Mouse (Mus musculus): ENCODE measurements at regions not wholly inside any gene's neighbourhood (a gene's known extent, or its start where the extent isn't known, plus 50 kb on each side); places are given as distances from the start of the nearest gene placed in this dataset.

- Histone ChIP-seq H3K4me3 (ENCODE audit: low read depth, low read length) (no peak overlapping the region), H3K4me2 (replicated peaks; ENCODE audit: low read depth, low read length) (no peak overlapping the region), H3K9me3 (ENCODE audit: control insufficient read depth, low read length) (no peaks in the 10 kb centered on the region), H3K27me3 (ENCODE audit: control insufficient read depth, insufficient read depth, low read length) (no peaks in the 10 kb centered on the region), H3K4me1 (replicated peaks; ENCODE audit: control insufficient read depth, insufficient read depth, low read length) (no peaks in the 10 kb centered on the region), H3K36me3 (ENCODE audit: control insufficient read depth, insufficient read depth, low read length) (no peaks in the 10 kb centered on the region), H3K27ac (ENCODE audit: low read depth, low read length) (no peak overlapping the region), H3K9ac (ENCODE audit: low read depth, low read length) (no peak overlapping the region)
- ATAC-seq (ENCODE audit: low FRiP score) = no peak
- no peak for DNase-seq (ENCODE audit: low spot score)
- WGBS = 90% methylated on average over 10 of the region's 10 CpGs
These were observed 184.9 kb upstream of the Ccdc122 start for GRCm38 (mm10) chr14:76851473-76852214.

DNA sequence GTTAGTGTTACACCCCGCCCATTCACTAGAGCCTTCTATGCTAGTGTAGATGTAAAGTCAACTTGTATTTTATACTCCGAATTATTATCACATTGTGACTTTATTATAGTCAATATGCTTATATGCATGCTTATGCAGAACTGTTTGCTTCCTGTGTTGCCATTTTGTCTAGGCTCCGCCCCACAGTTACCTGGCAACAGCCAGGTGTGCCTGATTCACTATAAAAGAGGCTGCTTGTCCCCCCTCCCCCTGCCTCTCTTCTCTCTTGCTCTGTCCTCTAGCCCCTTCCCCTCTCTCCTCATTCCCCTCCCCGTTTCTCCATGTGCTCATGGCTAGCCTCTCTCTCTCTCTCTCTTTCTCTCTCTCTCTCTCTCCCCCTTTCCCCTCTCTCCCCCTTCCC, 185.9 kb upstream of the Ccdc122 start:
- Histone ChIP-seq H3K36me3 (ENCODE audit: control insufficient read depth, insufficient read depth, low read length) (no peaks in the 10 kb centered on the region), H3K9ac (ENCODE audit: low read depth, low read length) (no peak overlapping the region), H3K27me3 (ENCODE audit: control insufficient read depth, insufficient read depth, low read length) (no peaks in the 10 kb centered on the region), H3K27ac (ENCODE audit: low read depth, low read length) (no peak overlapping the region), H3K4me2 (replicated peaks; ENCODE audit: low read depth, low read length) (no peak overlapping the region), H3K4me1 (replicated peaks; ENCODE audit: control insufficient read depth, insufficient read depth, low read length) (no peaks in the 10 kb centered on the region), H3K9me3 (ENCODE audit: control insufficient read depth, low read length) (no peaks in the 10 kb centered on the region), H3K4me3 (ENCODE audit: low read depth, low read length) (no peak overlapping the region)
- WGBS = 85% methylated on average over 4 of the region's 4 CpGs
- DNase-seq (ENCODE audit: low spot score) (no peak), ATAC-seq (ENCODE audit: low FRiP score) (no peak)

DNA sequence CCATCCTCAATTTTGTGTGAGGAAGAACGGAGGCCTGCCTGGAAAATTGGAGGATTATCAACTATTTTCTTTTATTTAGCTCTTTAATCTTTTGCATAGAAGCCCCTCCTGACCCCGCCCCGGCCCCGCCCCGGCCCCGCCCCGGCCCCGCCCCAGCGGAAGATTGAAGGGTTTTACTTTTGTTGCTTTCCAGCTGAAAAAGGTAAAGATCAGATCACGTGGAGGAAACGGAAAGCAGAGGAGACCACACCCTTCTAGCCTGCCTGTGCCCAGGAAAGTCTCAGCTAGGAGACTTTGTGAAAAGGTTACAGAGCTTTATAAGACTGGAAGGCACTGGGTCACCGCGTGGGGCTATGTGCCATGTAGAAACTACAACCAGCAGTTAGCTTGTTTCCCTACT, 186.5 kb upstream of the Ccdc122 start:
- Histone ChIP-seq H3K9ac (ENCODE audit: low read depth, low read length) (no peak overlapping the region), H3K27ac (ENCODE audit: low read depth, low read length) (no peak overlapping the region), H3K4me2 (replicated peaks; ENCODE audit: low read depth, low read length) (no peak overlapping the region), H3K4me3 (ENCODE audit: low read depth, low read length) (no peak overlapping the region), H3K4me1 (replicated peaks; ENCODE audit: control insufficient read depth, insufficient read depth, low read length) (no peaks in the 10 kb centered on the region), H3K27me3 (ENCODE audit: control insufficient read depth, insufficient read depth, low read length) (no peaks in the 10 kb centered on the region), H3K36me3 (ENCODE audit: control insufficient read depth, insufficient read depth, low read length) (no peaks in the 10 kb centered on the region), H3K9me3 (ENCODE audit: control insufficient read depth, low read length) (no peaks in the 10 kb centered on the region)
- no peak for DNase-seq (ENCODE audit: low spot score)
- WGBS = 42% methylated on average over 13 of the region's 13 CpGs
- ATAC-seq (ENCODE audit: low FRiP score) = no peak

GRCm38 (mm10) chr14:76849636-76850035, 186.9 kb upstream of the Ccdc122 start:
- no peak overlapping the region for H3K9ac ChIP-seq (ENCODE audit: low read depth, low read length)
- H3K4me1 ChIP-seq (replicated peaks; ENCODE audit: control insufficient read depth, insufficient read depth, low read length) = no peaks in the 10 kb centered on the region
- H3K27ac ChIP-seq (ENCODE audit: low read depth, low read length) = no peak overlapping the region
- ATAC-seq (ENCODE audit: low FRiP score) (no peak), DNase-seq (ENCODE audit: low spot score) (no peak)
- no peak overlapping the region for H3K4me3 ChIP-seq (ENCODE audit: low read depth, low read length)
- H3K9me3 ChIP-seq (ENCODE audit: control insufficient read depth, low read length) = no peaks in the 10 kb centered on the region
- WGBS = 74% methylated on average over 6 of the region's 6 CpGs
- no peak overlapping the region for H3K4me2 ChIP-seq (replicated peaks; ENCODE audit: low read depth, low read length)
- no peaks in the 10 kb centered on the region for H3K36me3 ChIP-seq (ENCODE audit: control insufficient read depth, insufficient read depth, low read length)
- no peaks in the 10 kb centered on the region for H3K27me3 ChIP-seq (ENCODE audit: control insufficient read depth, insufficient read depth, low read length)

DNA sequence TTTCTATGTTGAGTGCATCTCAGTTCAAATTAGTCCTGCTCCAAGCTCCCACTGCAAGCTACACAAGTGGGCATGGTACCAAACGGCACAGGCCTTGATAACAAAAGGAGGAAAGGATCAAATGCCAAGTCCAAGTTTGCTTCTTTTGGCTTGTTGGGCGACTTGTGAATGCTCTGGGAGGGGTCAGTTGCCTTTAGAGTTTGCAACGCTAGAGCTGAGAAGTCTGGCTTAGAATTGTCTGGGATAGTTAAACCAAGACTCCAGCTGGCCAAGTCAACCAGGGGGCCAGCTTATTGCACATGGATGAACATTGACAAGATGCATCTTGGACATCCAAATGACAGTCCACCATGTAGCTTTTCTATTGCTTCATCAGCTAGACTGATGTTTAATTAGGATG, 187.5 kb upstream of the Ccdc122 start:
- 80% methylated on average over 3 of the region's 3 CpGs for WGBS
- Histone ChIP-seq H3K27me3 (ENCODE audit: control insufficient read depth, insufficient read depth, low read length) (no peaks in the 10 kb centered on the region), H3K36me3 (ENCODE audit: control insufficient read depth, insufficient read depth, low read length) (no peaks in the 10 kb centered on the region), H3K9me3 (ENCODE audit: control insufficient read depth, low read length) (no peaks in the 10 kb centered on the region), H3K4me2 (replicated peaks; ENCODE audit: low read depth, low read length) (no peak overlapping the region), H3K27ac (ENCODE audit: low read depth, low read length) (no peak overlapping the region), H3K4me3 (ENCODE audit: low read depth, low read length) (no peak overlapping the region), H3K9ac (ENCODE audit: low read depth, low read length) (no peak overlapping the region), H3K4me1 (replicated peaks; ENCODE audit: control insufficient read depth, insufficient read depth, low read length) (no peaks in the 10 kb centered on the region)
- DNase-seq (ENCODE audit: low spot score) = no peak
- no peak for ATAC-seq (ENCODE audit: low FRiP score)

GRCm38 (mm10) chr14:76845706-76846105, 190.9 kb upstream of the Ccdc122 start:
- DNase-seq (ENCODE audit: low spot score) = no peak

DNA sequence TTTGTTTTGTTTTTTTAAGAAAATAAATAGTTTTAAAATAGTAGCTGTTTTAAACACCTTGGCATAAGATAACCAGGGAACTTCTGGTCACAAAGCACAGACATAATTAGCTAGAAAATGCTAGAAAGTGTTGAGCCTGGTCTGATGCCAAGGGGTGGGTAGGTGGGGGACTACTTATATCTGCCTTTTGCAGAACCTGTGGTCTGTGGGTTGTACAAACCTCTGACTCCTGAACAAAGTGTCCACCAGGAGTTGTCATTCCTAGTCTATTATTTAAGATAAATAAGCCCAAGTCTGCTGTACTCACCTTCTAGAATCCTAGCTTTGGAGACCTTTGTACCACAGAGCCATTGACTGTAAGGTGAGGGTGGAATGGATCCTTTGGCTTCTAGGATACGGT, 191.9 kb upstream of the Ccdc122 start:
- 95% methylated on average over 1 of the region's 1 CpGs for WGBS

More at GRCm38 (mm10) chr14:76845706-76846105, 190.9 kb upstream of the Ccdc122 start:
- WGBS = 84% methylated on average over 3 of the region's 3 CpGs
- no peak overlapping the region for H3K27ac ChIP-seq (ENCODE audit: low read depth, low read length)
- no peaks in the 10 kb centered on the region for H3K36me3 ChIP-seq (ENCODE audit: control insufficient read depth, insufficient read depth, low read length)
- no peaks in the 10 kb centered on the region for H3K4me1 ChIP-seq (replicated peaks; ENCODE audit: control insufficient read depth, insufficient read depth, low read length)
- H3K9ac ChIP-seq (ENCODE audit: low read depth, low read length) = no peak overlapping the region
- H3K4me2 ChIP-seq (replicated peaks; ENCODE audit: low read depth, low read length) = no peak overlapping the region
- no peaks in the 10 kb centered on the region for H3K27me3 ChIP-seq (ENCODE audit: control insufficient read depth, insufficient read depth, low read length)
- no peak overlapping the region for H3K4me3 ChIP-seq (ENCODE audit: low read depth, low read length)
- no peak for ATAC-seq (ENCODE audit: low FRiP score)
- no peaks in the 10 kb centered on the region for H3K9me3 ChIP-seq (ENCODE audit: control insufficient read depth, low read length)

DNA sequence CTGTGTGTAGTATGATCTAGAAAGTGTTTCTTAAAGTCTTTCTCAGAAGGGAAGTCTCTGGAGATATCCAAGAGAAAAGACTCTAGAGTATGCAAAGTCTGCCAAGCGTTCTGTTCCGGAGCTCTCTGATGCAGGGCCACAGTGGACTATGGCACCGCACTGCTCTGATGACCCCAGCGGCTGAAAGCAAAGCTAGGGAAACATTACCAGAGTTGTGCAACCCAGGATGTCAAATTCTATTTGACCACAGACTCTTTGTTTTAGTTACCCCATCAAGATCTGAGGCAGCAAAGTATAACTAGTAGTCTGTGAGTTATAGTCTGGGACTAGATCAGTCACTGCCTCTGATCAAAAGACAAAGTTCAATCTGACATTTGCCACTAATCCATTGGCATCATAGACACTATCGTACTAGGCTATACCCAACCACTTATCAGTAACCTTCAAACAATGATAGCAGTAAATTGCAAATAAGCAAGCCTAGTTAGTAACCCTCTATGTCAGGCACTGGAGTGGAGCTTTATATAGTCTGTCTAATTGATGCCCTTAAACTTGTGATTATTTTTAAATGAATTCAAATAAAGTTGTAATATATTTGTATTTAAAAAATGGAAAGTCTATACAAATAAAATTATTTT, 198.9 kb upstream of the Ccdc122 start:
- no peak overlapping the region for H3K9ac ChIP-seq (ENCODE audit: low read depth, low read length)
- 87% methylated on average over 5 of the region's 5 CpGs for WGBS
- DNase-seq (ENCODE audit: low spot score) (no peak), ATAC-seq (ENCODE audit: low FRiP score) (no peak)
- no peak overlapping the region for H3K4me3 ChIP-seq (ENCODE audit: low read depth, low read length)
- no peak overlapping the region for H3K4me2 ChIP-seq (replicated peaks; ENCODE audit: low read depth, low read length)
- H3K4me1 ChIP-seq (replicated peaks; ENCODE audit: control insufficient read depth, insufficient read depth, low read length) = no peaks in the 10 kb centered on the region
- H3K36me3 ChIP-seq (ENCODE audit: control insufficient read depth, insufficient read depth, low read length) = no peaks in the 10 kb centered on the region
- H3K27ac ChIP-seq (ENCODE audit: low read depth, low read length) = no peak overlapping the region
- H3K9me3 ChIP-seq (ENCODE audit: control insufficient read depth, low read length) = no peaks in the 10 kb centered on the region
- H3K27me3 ChIP-seq (ENCODE audit: control insufficient read depth, insufficient read depth, low read length) = no peaks in the 10 kb centered on the region

More for the DNA sequence above, 191.9 kb upstream of the Ccdc122 start:
- no peak overlapping the region for H3K9ac ChIP-seq (ENCODE audit: low read depth, low read length)
- no peaks in the 10 kb centered on the region for H3K9me3 ChIP-seq (ENCODE audit: control insufficient read depth, low read length)
- ATAC-seq (ENCODE audit: low FRiP score) (no peak), DNase-seq (ENCODE audit: low spot score) (no peak)
- no peak overlapping the region for H3K4me2 ChIP-seq (replicated peaks; ENCODE audit: low read depth, low read length)
- H3K27me3 ChIP-seq (ENCODE audit: control insufficient read depth, insufficient read depth, low read length) = no peaks in the 10 kb centered on the region
- no peaks in the 10 kb centered on the region for H3K4me1 ChIP-seq (replicated peaks; ENCODE audit: control insufficient read depth, insufficient read depth, low read length)
- no peak overlapping the region for H3K27ac ChIP-seq (ENCODE audit: low read depth, low read length)
- no peak overlapping the region for H3K4me3 ChIP-seq (ENCODE audit: low read depth, low read length)
- no peaks in the 10 kb centered on the region for H3K36me3 ChIP-seq (ENCODE audit: control insufficient read depth, insufficient read depth, low read length)

GRCm38 (mm10) chr14:76836926-76837516, 199.6 kb upstream of the Ccdc122 start:
- 64% methylated on average over 10 of the region's 10 CpGs for WGBS
- ATAC-seq (ENCODE audit: low FRiP score) (no peak), DNase-seq (ENCODE audit: low spot score) (no peak)
- H3K9me3 ChIP-seq (ENCODE audit: control insufficient read depth, low read length) = no peaks in the 10 kb centered on the region
- H3K4me2 ChIP-seq (replicated peaks; ENCODE audit: low read depth, low read length) = no peak overlapping the region
- H3K36me3 ChIP-seq (ENCODE audit: control insufficient read depth, insufficient read depth, low read length) = no peaks in the 10 kb centered on the region
- no peak overlapping the region for H3K9ac ChIP-seq (ENCODE audit: low read depth, low read length)
- H3K27ac ChIP-seq (ENCODE audit: low read depth, low read length) = no peak overlapping the region
- no peaks in the 10 kb centered on the region for H3K4me1 ChIP-seq (replicated peaks; ENCODE audit: control insufficient read depth, insufficient read depth, low read length)
- no peaks in the 10 kb centered on the region for H3K27me3 ChIP-seq (ENCODE audit: control insufficient read depth, insufficient read depth, low read length)
- no peak overlapping the region for H3K4me3 ChIP-seq (ENCODE audit: low read depth, low read length)
